Mouse (Mus musculus): Measurements from ENCODE around the gene Xiap. TPM values are rescaled to one million over a fixed set of nuclear protein-coding genes. Genes with fewer than 3 reads are reported as not detected.

Xiap gene
- polyA plus RNA-seq, 1 experiment from 2014 or later, result 6.8 TPM

GRCm38 (mm10) chrX:42124963-42125697 lies 65.7 kb downstream of the Xiap start:
- Histone ChIP-seq H3K36me3 (ENCODE audit: control insufficient read depth, insufficient read depth) (no peaks in the 10 kb centered on the region), H3K4me3 (ENCODE audit: low read depth, low read length) (no peak overlapping the region), H3K4me1 (ENCODE audit: control insufficient read depth, low read depth, low read length) (no peaks in the 10 kb centered on the region), H3K9ac (ENCODE audit: low read depth, low read length) (no peak overlapping the region), H3K9me3 (replicated peaks; ENCODE audit: control insufficient read depth, low read length) (no peaks in the 10 kb centered on the region), H3K27ac (ENCODE audit: low read length) (no peak overlapping the region), H3K27me3 (ENCODE audit: control insufficient read depth, insufficient read depth, low read depth, low read length) (no peaks in the 10 kb centered on the region), H3K4me2 (ENCODE audit: low read depth, low read length) (no peak overlapping the region)
- ATAC-seq (ENCODE audit: low read depth), result no peak
- WGBS (ENCODE audit: insufficient replicate concordance), result 51% methylated on average over 5 of the region's 5 CpGs

GRCm38 (mm10) chrX:42139882-42140281 lies 80.4 kb downstream of the Xiap start:
- 41% methylated on average over 9 of the region's 9 CpGs for WGBS (ENCODE audit: insufficient replicate concordance)
- no peaks in the 10 kb centered on the region for H3K27me3 ChIP-seq (ENCODE audit: control insufficient read depth, insufficient read depth, low read depth, low read length)
- H3K9ac ChIP-seq (ENCODE audit: low read depth, low read length), result no peak overlapping the region
- H3K27ac ChIP-seq (ENCODE audit: low read length), result no peak overlapping the region
- no peaks in the 10 kb centered on the region for H3K4me1 ChIP-seq (ENCODE audit: control insufficient read depth, low read depth, low read length)
- ATAC-seq (ENCODE audit: low read depth), result peak; percentile 16; the same call in 1 of the 2 replicates
- no peak overlapping the region for H3K4me3 ChIP-seq (ENCODE audit: low read depth, low read length)
- no peaks in the 10 kb centered on the region for H3K9me3 ChIP-seq (replicated peaks; ENCODE audit: control insufficient read depth, low read length)
- no peaks in the 10 kb centered on the region for H3K36me3 ChIP-seq (ENCODE audit: control insufficient read depth, insufficient read depth)
- no peak overlapping the region for H3K4me2 ChIP-seq (ENCODE audit: low read depth, low read length)

- Histone ChIP-seq H3K27me3 (ENCODE audit: control insufficient read depth, insufficient read depth, low read depth, low read length) (no peaks in the 10 kb centered on the region), H3K4me1 (ENCODE audit: control insufficient read depth, low read depth, low read length) (no peaks in the 10 kb centered on the region), H3K36me3 (ENCODE audit: control insufficient read depth, insufficient read depth) (no peaks in the 10 kb centered on the region), H3K9ac (ENCODE audit: low read depth, low read length) (no peak overlapping the region), H3K27ac (ENCODE audit: low read length) (no peak overlapping the region), H3K4me2 (ENCODE audit: low read depth, low read length) (no peak overlapping the region), H3K9me3 (replicated peaks; ENCODE audit: control insufficient read depth, low read length) (no peaks in the 10 kb centered on the region), H3K4me3 (ENCODE audit: low read depth, low read length) (no peak overlapping the region)
- WGBS (ENCODE audit: insufficient replicate concordance), result 50% methylated on average over 3 of the region's 3 CpGs
- ATAC-seq (ENCODE audit: low read depth), result no peak
Measured at GRCm38 (mm10) chrX:42142620-42143019, 83.1 kb downstream of the Xiap start.

GRCm38 (mm10) chrX:42143991-42144390 lies 84.5 kb downstream of the Xiap start:
- 42% methylated on average over 4 of the region's 4 CpGs for WGBS (ENCODE audit: insufficient replicate concordance)
- no peak for ATAC-seq (ENCODE audit: low read depth)
- H3K4me2 ChIP-seq (ENCODE audit: low read depth, low read length), result no peak overlapping the region
- H3K4me3 ChIP-seq (ENCODE audit: low read depth, low read length), result no peak overlapping the region
- H3K27me3 ChIP-seq (ENCODE audit: control insufficient read depth, insufficient read depth, low read depth, low read length), result no peaks in the 10 kb centered on the region
- H3K27ac ChIP-seq (ENCODE audit: low read length), result no peak overlapping the region
- H3K4me1 ChIP-seq (ENCODE audit: control insufficient read depth, low read depth, low read length), result peaks cover 4% of the 10 kb centered on the region
- H3K9me3 ChIP-seq (replicated peaks; ENCODE audit: control insufficient read depth, low read length), result no peaks in the 10 kb centered on the region
- H3K9ac ChIP-seq (ENCODE audit: low read depth, low read length), result no peak overlapping the region
- H3K36me3 ChIP-seq (ENCODE audit: control insufficient read depth, insufficient read depth), result no peaks in the 10 kb centered on the region

GRCm38 (mm10) chrX:42148016-42148451 lies 88.6 kb downstream of the Xiap start:
- H3K4me1 ChIP-seq (ENCODE audit: control insufficient read depth, low read depth, low read length), result peaks cover 4% of the 10 kb centered on the region
- H3K9ac ChIP-seq (ENCODE audit: low read depth, low read length), result peak overlapping the region; percentile 76
- WGBS (ENCODE audit: insufficient replicate concordance), result 31% methylated on average over 5 of the region's 5 CpGs
- H3K4me3 ChIP-seq (ENCODE audit: low read depth, low read length), result peak overlapping the region; percentile 68
- H3K27me3 ChIP-seq (ENCODE audit: control insufficient read depth, insufficient read depth, low read depth, low read length), result no peaks in the 10 kb centered on the region
- peak overlapping the region; percentile 56 for H3K4me2 ChIP-seq (ENCODE audit: low read depth, low read length)
- H3K9me3 ChIP-seq (replicated peaks; ENCODE audit: control insufficient read depth, low read length), result no peaks in the 10 kb centered on the region
- no peaks in the 10 kb centered on the region for H3K36me3 ChIP-seq (ENCODE audit: control insufficient read depth, insufficient read depth)
- ATAC-seq (ENCODE audit: low read depth), result no peak
- peak overlapping the region; percentile 90 for H3K27ac ChIP-seq (ENCODE audit: low read length)

- H3K9ac ChIP-seq (ENCODE audit: low read depth, low read length), result peak within 1 kb of the TSS; percentile 92
- H3K4me2 ChIP-seq (ENCODE audit: low read depth, low read length), result peak within 1 kb of the TSS; percentile 56
- H3K4me3 ChIP-seq (ENCODE audit: low read depth, low read length), result peak within 1 kb of the TSS; percentile 76
- no peaks in the 10 kb centered on the region for H3K36me3 ChIP-seq (ENCODE audit: control insufficient read depth, insufficient read depth)
- no peaks in the 10 kb centered on the region for H3K27me3 ChIP-seq (ENCODE audit: control insufficient read depth, insufficient read depth, low read depth, low read length)
- WGBS (ENCODE audit: insufficient replicate concordance), result 12% methylated on average over 65 of the region's 76 CpGs
- H3K9me3 ChIP-seq (replicated peaks; ENCODE audit: control insufficient read depth, low read length), result no peaks in the 10 kb centered on the region
- peaks cover 4% of the 10 kb centered on the region for H3K4me1 ChIP-seq (ENCODE audit: control insufficient read depth, low read depth, low read length)
- ATAC-seq (ENCODE audit: low read depth), result peak; percentile 86
- peak within 1 kb of the TSS; percentile 94 for H3K27ac ChIP-seq (ENCODE audit: low read length)
Measured at GRCm38 (mm10) chrX:42148788-42149556, 89.5 kb downstream of the Xiap start, which contains the start of gene Stag2. Gene Stag2, plus strand, starts transcription at chrX:42149317.

GRCm38 (mm10) chrX:42149557-42150345 lies 90.3 kb downstream of the Xiap start:
- H3K27ac ChIP-seq (ENCODE audit: low read length), result peak overlapping the region; percentile 94
- WGBS (ENCODE audit: insufficient replicate concordance), result 25% methylated on average over 48 of the region's 71 CpGs
- no peaks in the 10 kb centered on the region for H3K36me3 ChIP-seq (ENCODE audit: control insufficient read depth, insufficient read depth)
- H3K4me1 ChIP-seq (ENCODE audit: control insufficient read depth, low read depth, low read length), result peaks cover 4% of the 10 kb centered on the region
- no peaks in the 10 kb centered on the region for H3K9me3 ChIP-seq (replicated peaks; ENCODE audit: control insufficient read depth, low read length)
- H3K4me2 ChIP-seq (ENCODE audit: low read depth, low read length), result peak overlapping the region; percentile 53
- peak overlapping the region; percentile 92 for H3K9ac ChIP-seq (ENCODE audit: low read depth, low read length)
- ATAC-seq (ENCODE audit: low read depth), result peak; percentile 0; the same call in 1 of the 2 replicates
- no peaks in the 10 kb centered on the region for H3K27me3 ChIP-seq (ENCODE audit: control insufficient read depth, insufficient read depth, low read depth, low read length)
- peak overlapping the region; percentile 76 for H3K4me3 ChIP-seq (ENCODE audit: low read depth, low read length)

- Histone ChIP-seq H3K9me3 (replicated peaks; ENCODE audit: control insufficient read depth, low read length) (no peaks in the 10 kb centered on the region), H3K4me1 (ENCODE audit: control insufficient read depth, low read depth, low read length) (peaks cover 4% of the 10 kb centered on the region), H3K36me3 (ENCODE audit: control insufficient read depth, insufficient read depth) (no peaks in the 10 kb centered on the region), H3K27me3 (ENCODE audit: control insufficient read depth, insufficient read depth, low read depth, low read length) (no peaks in the 10 kb centered on the region), H3K9ac (ENCODE audit: low read depth, low read length) (peak overlapping the region; percentile 92), H3K27ac (ENCODE audit: low read length) (peak overlapping the region; percentile 95), H3K4me2 (ENCODE audit: low read depth, low read length) (peak overlapping the region; percentile 53), H3K4me3 (ENCODE audit: low read depth, low read length) (peak overlapping the region; percentile 76)
- 13% methylated on average over 22 of the region's 40 CpGs for whole genome bisulfite sequencing (ENCODE audit: insufficient replicate concordance)
- peak; percentile 48 for ATAC-seq (ENCODE audit: low read depth)
Measured at GRCm38 (mm10) chrX:42150346-42151023, 91.0 kb downstream of the Xiap start.
